Mouse (Mus musculus): Measurements from ENCODE around the gene Gm11541. TPM values are rescaled to one million over a fixed set of nuclear protein-coding genes. Genes with fewer than 3 reads are reported as not detected.

Gm11541 gene
- polyA plus RNA-seq, 1 experiment from 2014 or later: 0.95 TPM

- Histone ChIP-seq H3K4me3 (ENCODE audit: low read length) (no peak overlapping the region), H3K4me2 (ENCODE audit: low read depth, low read length) (no peak overlapping the region), H3K9ac (ENCODE audit: low read length) (no peak overlapping the region), H3K36me3 (ENCODE audit: control insufficient read depth, insufficient read depth, low read length) (no peaks in the 10 kb centered on the region), H3K27me3 (ENCODE audit: control insufficient read depth, insufficient read depth, low read depth, low read length) (no peaks in the 10 kb centered on the region), H3K27ac (ENCODE audit: low read length) (no peak overlapping the region), H3K9me3 (ENCODE audit: control insufficient read depth, low read length) (no peaks in the 10 kb centered on the region), H3K4me1 (replicated peaks; ENCODE audit: control insufficient read depth, insufficient read depth, low read length) (no peaks in the 10 kb centered on the region)
- WGBS: 90% methylated on average over 3 of the region's 3 CpGs
- ATAC-seq (ENCODE audit: low read depth): no peak
Measured at GRCm38 (mm10) chr11:94727306-94727705, 23.0 kb upstream of the Gm11541 start.

- 76% methylated on average over 2 of the region's 2 CpGs for WGBS
- ATAC-seq (ENCODE audit: low read depth): no peak
- H3K4me1 ChIP-seq (replicated peaks; ENCODE audit: control insufficient read depth, insufficient read depth, low read length): peaks cover 5% of the 10 kb centered on the region; the same call in 1 of the 2 replicates
Measured at GRCm38 (mm10) chr11:94719216-94719615, 14.9 kb upstream of the Gm11541 start.

GRCm38 (mm10) chr11:94718113-94718909 is 14.0 kb upstream of the Gm11541 start:
- no peak for ATAC-seq (ENCODE audit: low read depth)
- 86% methylated on average over 7 of the region's 7 CpGs for WGBS
- no peak overlapping the region for H3K4me2 ChIP-seq (ENCODE audit: low read depth, low read length)
- H3K27ac ChIP-seq (ENCODE audit: low read length): no peak overlapping the region
- H3K36me3 ChIP-seq (ENCODE audit: control insufficient read depth, insufficient read depth, low read length): no peaks in the 10 kb centered on the region
- no peak overlapping the region for H3K9ac ChIP-seq (ENCODE audit: low read length)
- H3K4me1 ChIP-seq (replicated peaks; ENCODE audit: control insufficient read depth, insufficient read depth, low read length): peaks cover 8% of the 10 kb centered on the region
- no peaks in the 10 kb centered on the region for H3K27me3 ChIP-seq (ENCODE audit: control insufficient read depth, insufficient read depth, low read depth, low read length)
- H3K9me3 ChIP-seq (ENCODE audit: control insufficient read depth, low read length): no peaks in the 10 kb centered on the region
- H3K4me3 ChIP-seq (ENCODE audit: low read length): no peak overlapping the region

More at GRCm38 (mm10) chr11:94719216-94719615, 14.9 kb upstream of the Gm11541 start:
- Histone ChIP-seq H3K4me3 (ENCODE audit: low read length) (no peak overlapping the region), H3K27me3 (ENCODE audit: control insufficient read depth, insufficient read depth, low read depth, low read length) (no peaks in the 10 kb centered on the region), H3K36me3 (ENCODE audit: control insufficient read depth, insufficient read depth, low read length) (no peaks in the 10 kb centered on the region), H3K9me3 (ENCODE audit: control insufficient read depth, low read length) (no peaks in the 10 kb centered on the region), H3K27ac (ENCODE audit: low read length) (no peak overlapping the region), H3K9ac (ENCODE audit: low read length) (no peak overlapping the region), H3K4me2 (ENCODE audit: low read depth, low read length) (no peak overlapping the region)

- Histone ChIP-seq H3K9ac (ENCODE audit: low read length) (peak overlapping the region; percentile 24), H3K4me1 (replicated peaks; ENCODE audit: control insufficient read depth, insufficient read depth, low read length) (peaks cover 14% of the 10 kb centered on the region), H3K9me3 (ENCODE audit: control insufficient read depth, low read length) (no peaks in the 10 kb centered on the region), H3K27me3 (ENCODE audit: control insufficient read depth, insufficient read depth, low read depth, low read length) (no peaks in the 10 kb centered on the region), H3K4me2 (ENCODE audit: low read depth, low read length) (peak overlapping the region; percentile 17; the same call in 1 of the 2 replicates), H3K36me3 (ENCODE audit: control insufficient read depth, insufficient read depth, low read length) (no peaks in the 10 kb centered on the region), H3K27ac (ENCODE audit: low read length) (no peak overlapping the region), H3K4me3 (ENCODE audit: low read length) (no peak overlapping the region)
- no peak for ATAC-seq (ENCODE audit: low read depth)
- 28% methylated on average over 11 of the region's 11 CpGs for WGBS
Measured at GRCm38 (mm10) chr11:94717239-94717638, 12.9 kb upstream of the Gm11541 start.

- H3K4me2 ChIP-seq (ENCODE audit: low read depth, low read length): 0 out of 2 replicates have a peak overlapping the region, but pooled peaks have one; percentile 17
- 10% methylated on average over 9 of the region's 9 CpGs for WGBS
- no peak overlapping the region for H3K27ac ChIP-seq (ENCODE audit: low read length)
- peaks cover 14% of the 10 kb centered on the region for H3K4me1 ChIP-seq (replicated peaks; ENCODE audit: control insufficient read depth, insufficient read depth, low read length)
- H3K9ac ChIP-seq (ENCODE audit: low read length): no peak overlapping the region
- ATAC-seq (ENCODE audit: low read depth): peak; percentile 59
- no peaks in the 10 kb centered on the region for H3K36me3 ChIP-seq (ENCODE audit: control insufficient read depth, insufficient read depth, low read length)
- no peak overlapping the region for H3K4me3 ChIP-seq (ENCODE audit: low read length)
- H3K9me3 ChIP-seq (ENCODE audit: control insufficient read depth, low read length): no peaks in the 10 kb centered on the region
- H3K27me3 ChIP-seq (ENCODE audit: control insufficient read depth, insufficient read depth, low read depth, low read length): no peaks in the 10 kb centered on the region
Measured at GRCm38 (mm10) chr11:94716754-94717153, 12.5 kb upstream of the Gm11541 start.

GRCm38 (mm10) chr11:94715622-94716021 is 11.3 kb upstream of the Gm11541 start:
- H3K4me1 ChIP-seq (replicated peaks; ENCODE audit: control insufficient read depth, insufficient read depth, low read length): peaks cover 14% of the 10 kb centered on the region

GRCm38 (mm10) chr11:94713246-94713860 is 9.1 kb upstream of the Gm11541 start:
- H3K27ac ChIP-seq (ENCODE audit: low read length): peak overlapping the region; percentile 40
- H3K36me3 ChIP-seq (ENCODE audit: control insufficient read depth, insufficient read depth, low read length): no peaks in the 10 kb centered on the region
- WGBS: 22% methylated on average over 11 of the region's 11 CpGs
- H3K27me3 ChIP-seq (ENCODE audit: control insufficient read depth, insufficient read depth, low read depth, low read length): no peaks in the 10 kb centered on the region
- no peak overlapping the region for H3K4me3 ChIP-seq (ENCODE audit: low read length)
- peaks cover 14% of the 10 kb centered on the region for H3K4me1 ChIP-seq (replicated peaks; ENCODE audit: control insufficient read depth, insufficient read depth, low read length)
- H3K9me3 ChIP-seq (ENCODE audit: control insufficient read depth, low read length): no peaks in the 10 kb centered on the region
- H3K9ac ChIP-seq (ENCODE audit: low read length): no peak overlapping the region
- H3K4me2 ChIP-seq (ENCODE audit: low read depth, low read length): 0 out of 2 replicates have a peak overlapping the region, but pooled peaks have one; percentile 8
- peak; percentile 89 for ATAC-seq (ENCODE audit: low read depth)

More at GRCm38 (mm10) chr11:94715622-94716021, 11.3 kb upstream of the Gm11541 start:
- Histone ChIP-seq H3K9ac (ENCODE audit: low read length) (no peak overlapping the region), H3K36me3 (ENCODE audit: control insufficient read depth, insufficient read depth, low read length) (no peaks in the 10 kb centered on the region), H3K4me3 (ENCODE audit: low read length) (no peak overlapping the region), H3K9me3 (ENCODE audit: control insufficient read depth, low read length) (no peaks in the 10 kb centered on the region), H3K4me2 (ENCODE audit: low read depth, low read length) (no peak overlapping the region), H3K27ac (ENCODE audit: low read length) (no peak overlapping the region), H3K27me3 (ENCODE audit: control insufficient read depth, insufficient read depth, low read depth, low read length) (no peaks in the 10 kb centered on the region)
- no peak for ATAC-seq (ENCODE audit: low read depth)
- WGBS: 70% methylated on average over 5 of the region's 5 CpGs

- peaks cover 8% of the 10 kb centered on the region; the same call in 1 of the 2 replicates for H3K4me1 ChIP-seq (replicated peaks; ENCODE audit: control insufficient read depth, insufficient read depth, low read length)
- 27% methylated on average over 7 of the region's 7 CpGs for WGBS
- H3K9ac ChIP-seq (ENCODE audit: low read length): no peak overlapping the region
- no peak overlapping the region for H3K4me2 ChIP-seq (ENCODE audit: low read depth, low read length)
- H3K9me3 ChIP-seq (ENCODE audit: control insufficient read depth, low read length): no peaks in the 10 kb centered on the region
- peak overlapping the region; percentile 69 for H3K27ac ChIP-seq (ENCODE audit: low read length)
- H3K4me3 ChIP-seq (ENCODE audit: low read length): no peak overlapping the region
- peaks cover 4% of the 10 kb centered on the region; the same call in 1 of the 2 replicates for H3K27me3 ChIP-seq (ENCODE audit: control insufficient read depth, insufficient read depth, low read depth, low read length)
- peak; percentile 53 for ATAC-seq (ENCODE audit: low read depth)
- no peaks in the 10 kb centered on the region for H3K36me3 ChIP-seq (ENCODE audit: control insufficient read depth, insufficient read depth, low read length)
Measured at GRCm38 (mm10) chr11:94704020-94704419, 279 bp downstream of the Gm11541 start.

GRCm38 (mm10) chr11:94702216-94702610 is 2.1 kb downstream of the Gm11541 start:
- Histone ChIP-seq H3K36me3 (ENCODE audit: control insufficient read depth, insufficient read depth, low read length) (no peaks in the 10 kb centered on the region), H3K27ac (ENCODE audit: low read length) (no peak overlapping the region), H3K4me2 (ENCODE audit: low read depth, low read length) (no peak overlapping the region), H3K27me3 (ENCODE audit: control insufficient read depth, insufficient read depth, low read depth, low read length) (peaks cover 4% of the 10 kb centered on the region; the same call in 1 of the 2 replicates), H3K9ac (ENCODE audit: low read length) (no peak overlapping the region), H3K4me3 (ENCODE audit: low read length) (no peak overlapping the region), H3K9me3 (ENCODE audit: control insufficient read depth, low read length) (no peaks in the 10 kb centered on the region), H3K4me1 (replicated peaks; ENCODE audit: control insufficient read depth, insufficient read depth, low read length) (peaks cover 12% of the 10 kb centered on the region; the same call in 1 of the 2 replicates)
- WGBS: 17% methylated on average over 3 of the region's 3 CpGs
- ATAC-seq (ENCODE audit: low read depth): no peak
